Mouse (Mus musculus): ENCODE measurements around the gene Sbsn. TPM values are rescaled to one million over a fixed set of nuclear protein-coding genes. Genes with fewer than 3 reads are reported as not detected.

Gene Sbsn
- polyA plus RNA-seq, 1 experiment from 2014 or later = 2.0 TPM

DNA sequence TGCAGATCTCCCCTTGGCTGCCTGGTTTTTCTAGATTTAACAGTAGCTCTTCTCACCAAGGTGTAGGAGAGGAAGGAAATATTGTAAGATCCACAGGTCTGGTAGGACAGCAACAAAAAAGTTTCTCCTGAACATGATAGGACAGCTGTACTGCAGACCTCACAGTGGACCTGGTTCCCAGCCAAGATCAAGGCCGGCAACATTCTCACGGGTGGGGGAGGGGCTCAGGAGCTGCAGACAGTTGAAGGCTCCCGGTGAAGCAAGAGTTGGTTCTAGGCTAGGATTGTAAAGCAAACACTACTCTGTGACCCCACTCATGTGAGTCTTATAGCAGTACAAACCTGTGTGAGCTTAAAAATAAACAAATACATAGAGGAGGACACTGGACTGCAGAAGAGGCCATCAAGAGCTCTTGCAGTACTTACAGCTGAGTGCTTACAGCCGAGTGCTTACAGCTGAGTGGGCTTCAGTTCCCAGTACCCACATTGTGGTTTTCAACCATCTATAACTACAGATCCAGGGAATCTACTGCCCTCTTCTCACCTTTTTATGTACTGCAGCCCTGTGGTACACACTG, 7.2 kb upstream of the Sbsn start:
- Histone ChIP-seq H3K27me3 (ENCODE audit: control insufficient read depth, insufficient read depth, low read length) (no peaks in the 10 kb centered on the region), H3K27ac (ENCODE audit: low read depth, low read length) (no peak overlapping the region), H3K9me3 (ENCODE audit: control insufficient read depth, low read length) (no peaks in the 10 kb centered on the region), H3K4me2 (ENCODE audit: low read depth, low read length) (no peak overlapping the region), H3K4me3 (ENCODE audit: low read depth, low read length) (no peak overlapping the region), H3K4me1 (ENCODE audit: control insufficient read depth, insufficient read depth, low read length) (no peaks in the 10 kb centered on the region), H3K9ac (replicated peaks; ENCODE audit: low read depth, low read length) (no peak overlapping the region), H3K36me3 (ENCODE audit: control insufficient read depth, insufficient read depth, low read length) (0 out of 2 replicates have a peak, but pooled peaks cover 4% of the 10 kb centered on the region)
- ATAC-seq (ENCODE audit: low read depth) = no peak
- 36% methylated on average over 4 of the region's 4 CpGs for WGBS

DNA sequence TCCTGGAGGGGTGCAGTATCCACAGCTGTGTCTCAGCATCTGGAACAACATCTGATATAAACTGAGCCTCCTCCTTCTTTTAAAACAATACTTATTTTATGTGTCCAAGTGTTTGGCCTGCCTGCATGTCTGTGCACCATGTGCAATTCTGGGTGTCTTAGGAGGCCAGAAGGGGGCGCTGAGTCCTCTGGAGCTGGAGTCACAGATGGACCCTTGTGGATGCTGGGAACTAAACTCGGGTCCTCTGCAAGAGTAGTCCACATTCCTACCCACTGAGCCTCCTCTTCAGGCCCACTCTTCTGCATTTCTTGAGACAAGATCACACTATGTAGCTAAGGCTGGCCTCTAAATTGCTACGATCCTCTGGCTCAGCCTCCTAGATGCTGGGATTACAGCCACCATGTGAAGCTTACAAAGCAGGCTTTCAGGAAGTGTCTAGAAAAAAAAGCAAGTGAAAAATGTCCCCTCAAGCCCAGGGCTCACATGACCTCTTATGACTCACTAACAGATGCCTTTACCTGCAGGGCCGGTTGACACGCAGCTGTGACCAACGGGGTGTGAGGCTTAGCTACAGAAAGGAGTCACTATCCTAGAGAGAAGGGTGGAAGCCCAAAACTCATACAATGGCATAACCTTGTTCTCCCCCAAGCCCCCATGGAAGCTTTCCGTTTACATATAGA, 3.6 kb upstream of the Sbsn start:
- Histone ChIP-seq H3K4me2 (ENCODE audit: low read depth, low read length) (no peak overlapping the region), H3K4me1 (ENCODE audit: control insufficient read depth, insufficient read depth, low read length) (no peaks in the 10 kb centered on the region), H3K9ac (replicated peaks; ENCODE audit: low read depth, low read length) (no peak overlapping the region), H3K27ac (ENCODE audit: low read depth, low read length) (no peak overlapping the region), H3K9me3 (ENCODE audit: control insufficient read depth, low read length) (no peaks in the 10 kb centered on the region), H3K36me3 (ENCODE audit: control insufficient read depth, insufficient read depth, low read length) (0 out of 2 replicates have a peak, but pooled peaks cover 4% of the 10 kb centered on the region), H3K27me3 (ENCODE audit: control insufficient read depth, insufficient read depth, low read length) (no peaks in the 10 kb centered on the region), H3K4me3 (ENCODE audit: low read depth, low read length) (no peak overlapping the region)
- WGBS = 88% methylated on average over 7 of the region's 7 CpGs
- no peak for ATAC-seq (ENCODE audit: low read depth)

DNA sequence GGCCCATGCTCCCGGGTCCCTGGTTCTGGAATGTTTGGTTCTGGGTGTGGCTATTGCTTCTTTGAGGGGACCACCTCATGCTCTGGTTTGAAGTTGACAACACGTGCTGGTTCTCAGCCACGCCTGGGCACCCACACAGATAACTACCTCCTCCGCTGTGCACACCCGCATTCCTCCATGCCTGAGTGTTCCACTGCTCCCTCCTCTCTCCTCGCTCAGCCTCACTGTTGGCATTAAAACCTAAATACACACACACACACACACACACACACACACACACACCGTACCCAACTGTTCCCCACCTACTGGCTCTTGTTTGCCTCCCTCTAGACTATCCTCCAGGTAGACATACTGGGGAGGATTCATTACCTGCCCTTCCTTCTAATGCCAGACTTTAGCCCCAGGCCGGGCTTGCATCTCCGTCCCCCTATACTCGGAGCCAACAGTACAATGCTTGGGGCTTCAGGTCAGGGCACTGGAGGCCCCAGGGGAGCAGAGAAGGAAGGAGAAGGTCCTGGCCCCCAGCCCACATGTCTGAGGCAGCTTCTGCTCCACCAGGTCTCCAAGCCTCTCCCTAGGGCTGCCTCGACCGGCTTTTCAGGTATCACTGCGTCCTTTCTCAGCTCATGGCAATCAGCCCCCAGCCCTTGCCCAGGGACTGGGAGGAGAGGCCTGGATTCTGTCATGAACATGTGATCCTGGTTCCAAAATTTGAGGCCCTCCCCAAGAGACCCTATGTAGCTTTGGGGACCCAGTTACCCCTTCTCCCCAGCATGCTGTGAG, 1.3 kb upstream of the Sbsn start:
- ATAC-seq (ENCODE audit: low read depth) = no peak
- WGBS = 90% methylated on average over 13 of the region's 13 CpGs
- no peak overlapping the region for H3K4me3 ChIP-seq (ENCODE audit: low read depth, low read length)

DNA sequence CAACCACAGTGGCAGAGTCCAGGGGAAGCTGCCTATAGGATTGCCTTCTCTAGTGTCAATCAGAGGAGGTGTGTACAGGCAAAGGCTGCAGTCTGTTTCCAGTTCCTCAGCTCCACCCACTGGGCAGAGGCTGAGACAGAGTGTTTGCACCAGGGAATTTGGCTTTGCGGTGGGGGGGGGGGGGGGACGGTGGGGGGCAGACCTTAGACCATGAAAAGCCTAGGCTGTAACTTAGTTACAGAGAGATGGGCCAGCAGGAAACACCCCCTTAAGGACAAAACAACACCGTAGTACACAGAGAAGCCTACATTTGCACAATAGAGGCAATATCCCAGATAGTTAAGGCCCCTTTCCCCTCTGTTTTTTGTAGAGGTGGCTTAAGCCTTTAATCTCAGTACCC, 5.7 kb downstream of the Sbsn start:
- no peak overlapping the region for H3K4me2 ChIP-seq (ENCODE audit: low read depth, low read length)
- ATAC-seq (ENCODE audit: low read depth) = no peak
- WGBS = 51% methylated on average over 3 of the region's 3 CpGs
- no peaks in the 10 kb centered on the region for H3K4me1 ChIP-seq (ENCODE audit: control insufficient read depth, insufficient read depth, low read length)
- no peak overlapping the region for H3K4me3 ChIP-seq (ENCODE audit: low read depth, low read length)
- H3K27me3 ChIP-seq (ENCODE audit: control insufficient read depth, insufficient read depth, low read length) = no peaks in the 10 kb centered on the region
- no peak overlapping the region for H3K9ac ChIP-seq (replicated peaks; ENCODE audit: low read depth, low read length)
- H3K9me3 ChIP-seq (ENCODE audit: control insufficient read depth, low read length) = 0 out of 2 replicates have a peak, but pooled peaks cover 4% of the 10 kb centered on the region
- 0 out of 2 replicates have a peak, but pooled peaks cover 6% of the 10 kb centered on the region for H3K36me3 ChIP-seq (ENCODE audit: control insufficient read depth, insufficient read depth, low read length)
- no peak overlapping the region for H3K27ac ChIP-seq (ENCODE audit: low read depth, low read length)

More for the DNA sequence above, 1.3 kb upstream of the Sbsn start:
- H3K27ac ChIP-seq (ENCODE audit: low read depth, low read length) = no peak overlapping the region
- H3K36me3 ChIP-seq (ENCODE audit: control insufficient read depth, insufficient read depth, low read length) = 0 out of 2 replicates have a peak, but pooled peaks cover 4% of the 10 kb centered on the region
- no peaks in the 10 kb centered on the region for H3K4me1 ChIP-seq (ENCODE audit: control insufficient read depth, insufficient read depth, low read length)
- H3K4me2 ChIP-seq (ENCODE audit: low read depth, low read length) = no peak overlapping the region
- H3K9me3 ChIP-seq (ENCODE audit: control insufficient read depth, low read length) = 0 out of 2 replicates have a peak, but pooled peaks cover 2% of the 10 kb centered on the region
- H3K27me3 ChIP-seq (ENCODE audit: control insufficient read depth, insufficient read depth, low read length) = no peaks in the 10 kb centered on the region
- H3K9ac ChIP-seq (replicated peaks; ENCODE audit: low read depth, low read length) = no peak overlapping the region

DNA sequence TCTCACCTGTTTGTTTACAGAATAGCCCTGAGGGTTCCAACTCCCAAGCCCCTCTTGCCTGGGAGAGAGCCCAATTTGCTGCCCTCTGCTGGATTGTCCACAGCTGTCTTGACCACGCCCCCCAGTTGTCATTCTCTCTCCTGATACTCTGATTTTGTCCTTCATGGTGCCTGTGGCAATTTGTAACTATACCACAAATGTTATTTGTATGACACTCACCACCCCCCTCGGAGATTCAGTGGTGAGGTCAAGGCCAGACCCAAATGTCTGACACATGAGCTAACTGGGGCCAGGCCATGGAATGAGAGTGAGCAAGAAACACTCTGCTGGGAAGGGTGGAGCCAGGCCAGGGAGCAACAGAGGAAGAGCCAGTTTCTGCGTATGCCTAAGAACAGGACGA, 7.6 kb downstream of the Sbsn start:
- ATAC-seq (ENCODE audit: low read depth) = no peak
- Histone ChIP-seq H3K9me3 (ENCODE audit: control insufficient read depth, low read length) (0 out of 2 replicates have a peak, but pooled peaks cover 4% of the 10 kb centered on the region), H3K4me2 (ENCODE audit: low read depth, low read length) (no peak overlapping the region), H3K27me3 (ENCODE audit: control insufficient read depth, insufficient read depth, low read length) (no peaks in the 10 kb centered on the region), H3K9ac (replicated peaks; ENCODE audit: low read depth, low read length) (no peak overlapping the region), H3K4me1 (ENCODE audit: control insufficient read depth, insufficient read depth, low read length) (no peaks in the 10 kb centered on the region), H3K4me3 (ENCODE audit: low read depth, low read length) (no peak overlapping the region), H3K27ac (ENCODE audit: low read depth, low read length) (no peak overlapping the region), H3K36me3 (ENCODE audit: control insufficient read depth, insufficient read depth, low read length) (0 out of 2 replicates have a peak, but pooled peaks cover 6% of the 10 kb centered on the region)
- 36% methylated on average over 4 of the region's 4 CpGs for WGBS

DNA sequence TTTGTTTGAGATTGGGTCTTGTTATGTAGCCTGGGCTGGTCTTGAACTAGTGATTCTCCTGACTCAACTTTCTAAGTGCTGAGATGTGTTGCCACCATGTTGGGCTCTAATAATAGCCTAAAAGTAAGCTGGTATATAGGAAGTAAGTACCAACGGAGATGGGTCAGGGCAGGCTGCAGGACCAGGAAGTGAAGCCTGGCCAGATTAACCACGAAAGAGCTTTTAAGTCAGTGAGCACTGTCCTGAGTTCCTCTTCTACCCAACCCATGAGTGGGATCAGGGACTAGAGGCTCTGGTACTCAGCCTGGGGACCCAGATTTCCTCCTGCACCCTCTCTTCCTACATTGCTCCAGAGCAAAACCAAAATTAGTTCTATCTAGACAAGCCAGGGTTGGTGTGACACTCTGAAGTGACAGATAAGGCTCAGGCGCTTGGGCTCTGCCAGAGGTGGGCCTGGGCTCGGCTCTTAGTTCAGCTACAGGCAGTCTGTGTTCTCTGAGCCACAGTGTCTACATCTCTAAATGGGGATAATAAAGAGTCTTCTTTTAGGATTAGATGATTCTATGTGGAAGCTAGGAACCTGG, 10.6 kb downstream of the Sbsn start:
- Histone ChIP-seq H3K4me1 (ENCODE audit: control insufficient read depth, insufficient read depth, low read length) (no peaks in the 10 kb centered on the region), H3K36me3 (ENCODE audit: control insufficient read depth, insufficient read depth, low read length) (no peaks in the 10 kb centered on the region), H3K9me3 (ENCODE audit: control insufficient read depth, low read length) (no peaks in the 10 kb centered on the region), H3K27me3 (ENCODE audit: control insufficient read depth, insufficient read depth, low read length) (no peaks in the 10 kb centered on the region), H3K4me3 (ENCODE audit: low read depth, low read length) (no peak overlapping the region), H3K9ac (replicated peaks; ENCODE audit: low read depth, low read length) (no peak overlapping the region), H3K4me2 (ENCODE audit: low read depth, low read length) (no peak overlapping the region), H3K27ac (ENCODE audit: low read depth, low read length) (no peak overlapping the region)
- WGBS = 79% methylated on average over 4 of the region's 4 CpGs
- ATAC-seq (ENCODE audit: low read depth) = no peak

DNA sequence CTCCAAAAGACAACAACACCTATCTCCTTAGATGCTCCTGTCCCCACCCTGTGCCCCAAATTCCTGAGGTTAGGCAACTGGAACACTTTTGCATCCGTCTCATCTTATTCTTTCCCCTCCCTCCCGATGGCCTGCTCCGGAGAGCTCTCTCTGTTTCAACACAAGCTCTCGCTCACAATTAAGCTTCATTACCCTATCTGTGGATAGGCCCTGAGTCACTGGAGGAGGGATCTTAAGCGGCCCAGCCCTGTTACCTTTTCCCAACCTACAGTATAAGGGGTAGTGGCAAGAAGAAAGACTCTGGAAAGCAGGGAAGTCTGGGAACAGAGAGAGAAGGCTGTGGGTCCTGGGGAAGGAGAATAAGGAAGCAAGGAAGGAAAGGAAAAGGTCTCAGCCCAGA, 12.2 kb downstream of the Sbsn start, which contains the start of gene Dmkn:
Gene Dmkn, plus strand, starts transcription at position 301 of the 400 bp plus-strand sequence.
- Histone ChIP-seq H3K27ac (ENCODE audit: low read depth, low read length) (no peak within 1 kb of the TSS), H3K4me2 (ENCODE audit: low read depth, low read length) (no peak within 1 kb of the TSS), H3K9ac (replicated peaks; ENCODE audit: low read depth, low read length) (no peak within 1 kb of the TSS), H3K27me3 (ENCODE audit: control insufficient read depth, insufficient read depth, low read length) (no peaks in the 10 kb centered on the region), H3K4me3 (ENCODE audit: low read depth, low read length) (no peak within 1 kb of the TSS), H3K9me3 (ENCODE audit: control insufficient read depth, low read length) (no peaks in the 10 kb centered on the region), H3K36me3 (ENCODE audit: control insufficient read depth, insufficient read depth, low read length) (no peaks in the 10 kb centered on the region), H3K4me1 (ENCODE audit: control insufficient read depth, insufficient read depth, low read length) (no peaks in the 10 kb centered on the region)
- ATAC-seq (ENCODE audit: low read depth) = no peak
- 38% methylated on average over 5 of the region's 5 CpGs for WGBS

DNA sequence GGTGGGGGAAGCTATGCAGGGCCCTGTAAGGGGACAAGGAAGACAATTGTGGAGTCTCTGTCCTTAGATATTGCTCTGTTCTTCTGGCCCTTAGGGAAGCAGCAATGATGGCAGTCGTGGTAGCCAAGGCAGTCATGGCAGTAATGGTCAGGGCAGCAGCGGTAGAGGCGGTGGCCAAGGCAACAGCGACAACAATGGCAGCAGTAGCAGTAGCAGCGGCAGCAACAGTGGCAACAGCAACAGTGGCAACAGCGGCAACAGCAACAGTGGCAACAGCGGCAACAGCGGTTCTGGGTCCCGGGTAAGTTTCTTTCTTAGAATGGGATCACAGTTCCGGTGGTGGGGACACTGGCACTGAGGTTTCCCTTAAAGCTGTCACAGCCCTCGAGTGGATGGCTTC, 13.9 kb downstream of the Sbsn start:
- no peaks in the 10 kb centered on the region for H3K4me1 ChIP-seq (ENCODE audit: control insufficient read depth, insufficient read depth, low read length)
- H3K9me3 ChIP-seq (ENCODE audit: control insufficient read depth, low read length) = no peaks in the 10 kb centered on the region
- H3K4me2 ChIP-seq (ENCODE audit: low read depth, low read length) = no peak overlapping the region
- no peak for ATAC-seq (ENCODE audit: low read depth)
- H3K9ac ChIP-seq (replicated peaks; ENCODE audit: low read depth, low read length) = no peak overlapping the region
- no peaks in the 10 kb centered on the region; the same call in 1 of the 2 replicates for H3K27me3 ChIP-seq (ENCODE audit: control insufficient read depth, insufficient read depth, low read length)
- H3K4me3 ChIP-seq (ENCODE audit: low read depth, low read length) = no peak overlapping the region
- WGBS = 46% methylated on average over 11 of the region's 11 CpGs
- H3K27ac ChIP-seq (ENCODE audit: low read depth, low read length) = no peak overlapping the region
- H3K36me3 ChIP-seq (ENCODE audit: control insufficient read depth, insufficient read depth, low read length) = no peaks in the 10 kb centered on the region

All from neural tube, embryonic 14.5 days (tissue).